In genomic region chr19:5824043-5824825, GRCm38 (mm10) we compare ENCODE assay signal across 8 mouse cellular contexts. TPM values are rescaled to one million over a fixed set of nuclear protein-coding genes. Genes with fewer than 3 reads are reported as not detected.
DNase-seq lines count a peak whose midpoint lies in the region; ATAC-seq and TF ChIP-seq lines count a peak whose summit lies in the region.

No protein-coding gene starts in this region.

- H3K4me1 ChIP-seq in hindbrain, postnatal 0 days (ENCODE audit: insufficient read depth, low read length), result peaks cover 17% of the 10 kb centered on the region
- H3K4me1 ChIP-seq in hindbrain, embryonic 11.5 days (replicated peaks; ENCODE audit: control insufficient read depth, insufficient read depth, low read length), result no peaks in the 10 kb centered on the region
- peaks cover 23% of the 10 kb centered on the region for H3K4me1 ChIP-seq in bone marrow macrophage, adult 2 months (ENCODE audit: control insufficient read depth, insufficient read depth, low read length)
- peaks cover 5% of the 10 kb centered on the region; the same call in 1 of the 2 replicates for H3K4me1 ChIP-seq in forebrain, embryonic 11.5 days (replicated peaks; ENCODE audit: control insufficient read depth, insufficient read depth, low read length)

- H3K4me3 ChIP-seq in hindbrain, postnatal 0 days (ENCODE audit: low read length), result no peak overlapping the region
- H3K4me3 ChIP-seq in hindbrain, embryonic 11.5 days (ENCODE audit: low read depth, low read length), result no peak overlapping the region
- no peak overlapping the region for H3K4me3 ChIP-seq in bone marrow macrophage, adult 2 months (ENCODE audit: insufficient read depth, low read length)
- H3K4me3 ChIP-seq in forebrain, embryonic 11.5 days (ENCODE audit: low read depth, low read length), result no peak overlapping the region

- ATAC-seq in hindbrain, postnatal 0 days, result no peak
- no peak for ATAC-seq in hindbrain, embryonic 11.5 days (ENCODE audit: low FRiP score)
- no peak for ATAC-seq in forebrain, embryonic 11.5 days (replicated peaks; ENCODE audit: low FRiP score)

- H3K4me2 ChIP-seq in hindbrain, postnatal 0 days (ENCODE audit: low read depth, low read length), result no peak overlapping the region
- H3K4me2 ChIP-seq in hindbrain, embryonic 11.5 days (replicated peaks; ENCODE audit: low read depth, low read length), result no peak overlapping the region
- H3K4me2 ChIP-seq in forebrain, embryonic 11.5 days (ENCODE audit: low read depth, low read length, severe bottlenecking), result no peak overlapping the region

- H3K27ac ChIP-seq in hindbrain, postnatal 0 days, result no peak overlapping the region; the same call in 1 of the 2 replicates
- no peak overlapping the region for H3K27ac ChIP-seq in hindbrain, embryonic 11.5 days (ENCODE audit: low read depth, low read length)
- 0 out of 2 replicates have a peak overlapping the region, but pooled peaks have one; percentile 13 for H3K27ac ChIP-seq in bone marrow macrophage, adult 2 months (ENCODE audit: insufficient read depth, low read depth, low read length)
- H3K27ac ChIP-seq in forebrain, embryonic 11.5 days (ENCODE audit: low read depth, low read length), result no peak overlapping the region

- TF ChIP-seq POLR2A in bone marrow macrophage, adult 2 months (IDR thresholded peaks at IDR 0.05; ENCODE audit: borderline replicate concordance, low read depth, low read length), result no peak

- no peak overlapping the region for H3K9ac ChIP-seq in hindbrain, postnatal 0 days (replicated peaks; ENCODE audit: low read length)
- no peak overlapping the region for H3K9ac ChIP-seq in hindbrain, embryonic 11.5 days (ENCODE audit: low read depth, low read length)
- H3K9ac ChIP-seq in forebrain, embryonic 11.5 days (ENCODE audit: low read length), result no peak overlapping the region

- DNase-seq in hindbrain, postnatal 0 days (ENCODE audit: low spot score), result peak; percentile 48
- no peak for DNase-seq in hindbrain, embryonic 11.5 days (ENCODE audit: low spot score)
- DNase-seq in heart, postnatal 10 days, result peak; percentile 69 to 75
- DNase-seq in naive thymus-derived CD4-positive, alpha-beta T cell, adult 2 months (ENCODE audit: low read depth), result peak; percentile 40
- DNase-seq in MN1 (ENCODE audit: low spot score), result no peak
- DNase-seq in T-cell, adult 2 months (ENCODE audit: low spot score), result no peak
- no peak for DNase-seq in forebrain, embryonic 11.5 days (ENCODE audit: low spot score)

- H3K9me3 ChIP-seq in hindbrain, postnatal 0 days (ENCODE audit: low read length), result no peaks in the 10 kb centered on the region
- no peaks in the 10 kb centered on the region for H3K9me3 ChIP-seq in hindbrain, embryonic 11.5 days (ENCODE audit: control insufficient read depth, low read length)
- H3K9me3 ChIP-seq in forebrain, embryonic 11.5 days (ENCODE audit: control insufficient read depth, low read length), result no peaks in the 10 kb centered on the region

- no peak for TF ChIP-seq CTCF in hindbrain, postnatal 0 days (IDR thresholded peaks at IDR 0.05; ENCODE audit: low read depth)
- no peak for TF ChIP-seq CTCF in bone marrow macrophage, adult 2 months (IDR thresholded peaks at IDR 0.05; ENCODE audit: low read depth, low read length)

- H3K27me3 ChIP-seq in hindbrain, postnatal 0 days (ENCODE audit: insufficient read depth, low read length), result no peaks in the 10 kb centered on the region
- no peaks in the 10 kb centered on the region for H3K27me3 ChIP-seq in hindbrain, embryonic 11.5 days (ENCODE audit: control insufficient read depth, insufficient read depth, low read length)
- no peaks in the 10 kb centered on the region for H3K27me3 ChIP-seq in forebrain, embryonic 11.5 days (ENCODE audit: control insufficient read depth, insufficient read depth, low read length)

- intact Hi-C loops in heart, postnatal 10 days (cut with DNase I), result loop anchor here (2.0 kb wide), 1 partner anchor 17 kb away; no protein-coding TSS in a partner anchor

- WGBS in hindbrain, postnatal 0 days, result 64% methylated on average over 22 of the region's 22 CpGs
- WGBS in hindbrain, embryonic 11.5 days, result 78% methylated on average over 22 of the region's 22 CpGs
- 74% methylated on average over 22 of the region's 22 CpGs for WGBS in forebrain, embryonic 11.5 days

- no peaks in the 10 kb centered on the region for H3K36me3 ChIP-seq in hindbrain, postnatal 0 days (ENCODE audit: insufficient read depth, low read length)
- no peaks in the 10 kb centered on the region for H3K36me3 ChIP-seq in hindbrain, embryonic 11.5 days (ENCODE audit: control insufficient read depth, insufficient read depth, low read length)
- H3K36me3 ChIP-seq in forebrain, embryonic 11.5 days (ENCODE audit: control insufficient read depth, insufficient read depth, low read length), result no peaks in the 10 kb centered on the region

RNA-seq across cellular contexts. Expression of gene Frmd8, which starts 50.8 kb away (rescaled TPM):
- total RNA-seq in hindbrain, postnatal 0 days (2014; rRNA removed), result 19.8 and 43.2 TPM in 2 replicates
- polyA plus RNA-seq in hindbrain, postnatal 0 days (2015; fragmentation: Nextera tagmentation; extraction: Ambion mirVana), result 12.5 and 13.7 TPM in 2 replicates
- 14.9 and 15.8 TPM in 2 replicates for polyA plus RNA-seq in hindbrain, embryonic 11.5 days (2014; fragmentation: Nextera tagmentation; extraction: Ambion mirVana)
- polyA plus RNA-seq in bone marrow macrophage, adult 2 months (2012; ENCODE audit: insufficient read depth, insufficient read length, missing spikeins), result 24.6 and 25.2 TPM in 2 replicates
- 10 to 100 TPM; 19.0 to 20.5 TPM for total RNA-seq in heart, postnatal 10 days (2021)
- polyA plus RNA-seq in forebrain, embryonic 11.5 days (2014; fragmentation: Nextera tagmentation; extraction: Ambion mirVana), result 20.4 and 24.5 TPM in 2 replicates

RNA-seq across cellular contexts. Expression of gene Scyl1, which starts 53.0 kb away (rescaled TPM):
- 84.1 and 96.6 TPM in 2 replicates for total RNA-seq in hindbrain, postnatal 0 days (2014; rRNA removed)
- polyA plus RNA-seq in hindbrain, postnatal 0 days (2015; fragmentation: Nextera tagmentation; extraction: Ambion mirVana), result 73.3 and 76.2 TPM in 2 replicates
- polyA plus RNA-seq in hindbrain, embryonic 11.5 days (2014; fragmentation: Nextera tagmentation; extraction: Ambion mirVana), result 47.2 and 55.7 TPM in 2 replicates
- polyA plus RNA-seq in bone marrow macrophage, adult 2 months (2012; ENCODE audit: insufficient read depth, insufficient read length, missing spikeins), result 46.7 and 48.3 TPM in 2 replicates
- 10 to 100 TPM; 63.4 to 65.7 TPM for total RNA-seq in heart, postnatal 10 days (2021)
- 65.2 and 66.3 TPM in 2 replicates for polyA plus RNA-seq in forebrain, embryonic 11.5 days (2014; fragmentation: Nextera tagmentation; extraction: Ambion mirVana)

RNA-seq across cellular contexts. Expression of gene Slc25a45, which starts 53.4 kb away (rescaled TPM):
- total RNA-seq in hindbrain, postnatal 0 days (2014; rRNA removed), result 2.1 and 6.0 TPM in 2 replicates
- polyA plus RNA-seq in hindbrain, postnatal 0 days (2015; fragmentation: Nextera tagmentation; extraction: Ambion mirVana), result 1.8 and 2.8 TPM in 2 replicates
- 1.0 and 1.1 TPM in 2 replicates for polyA plus RNA-seq in hindbrain, embryonic 11.5 days (2014; fragmentation: Nextera tagmentation; extraction: Ambion mirVana)
- polyA plus RNA-seq in bone marrow macrophage, adult 2 months (2012; ENCODE audit: insufficient read depth, insufficient read length, missing spikeins), result 74.2 and 78.0 TPM in 2 replicates
- total RNA-seq in heart, postnatal 10 days (2021), result 1 to 10 TPM; 4.6 to 5.9 TPM
- 0.90 and 1.1 TPM in 2 replicates for polyA plus RNA-seq in forebrain, embryonic 11.5 days (2014; fragmentation: Nextera tagmentation; extraction: Ambion mirVana)

Comparison
In these comparisons a context has a peak if more than half of its experiments do, and no peak if none do; other contexts are left out.
1. DNase-seq: peak in hindbrain, postnatal 0 days (single experiment), heart, postnatal 10 days (2 of 2) and naive thymus-derived CD4-positive, alpha-beta T cell, adult 2 months (single experiment); none in hindbrain, embryonic 11.5 days (single experiment), MN1 (single experiment), T-cell, adult 2 months (single experiment) and forebrain, embryonic 11.5 days (single experiment).
2. RNA of gene Slc25a45, which starts 53.4 kb away (polyA plus RNA-seq): 74.2 to 78.0 TPM in bone marrow macrophage, adult 2 months; 1.8 to 2.8 TPM in hindbrain, postnatal 0 days, 1.0 to 1.1 TPM in hindbrain, embryonic 11.5 days and 0.90 to 1.1 TPM in forebrain, embryonic 11.5 days; every median in the first group is over 10 times any median in the second.